Mouse (Mus musculus): ENCODE measurements around the gene Fam169a. TPM values are rescaled to one million over a fixed set of nuclear protein-coding genes. Genes with fewer than 3 reads are reported as not detected.
"Not testable (repeated sequence)": the region's sequence is repeated elsewhere in the genome, so short reads cannot be mapped to it uniquely, and the experiment has no call there.

Gene Fam169a
- total and polyA plus RNA-seq, 2 experiments from 2014 or later, result 2.0 to 2.3 TPM

GRCm38 (mm10) chr13:97095726-97096125 lies 28.6 kb downstream of the Fam169a start:
- Histone ChIP-seq H3K4me3 (ENCODE audit: low read depth, low read length) (no peak overlapping the region), H3K36me3 (replicated peaks; ENCODE audit: control insufficient read depth, insufficient read depth, low read length) (no peaks in the 10 kb centered on the region), H3K27ac (ENCODE audit: low read depth) (no peak overlapping the region), H3K9me3 (replicated peaks; ENCODE audit: control insufficient read depth, low read length) (no peaks in the 10 kb centered on the region), H3K4me1 (ENCODE audit: control insufficient read depth, insufficient read depth) (no peaks in the 10 kb centered on the region), H3K9ac (replicated peaks; ENCODE audit: low read depth, low read length) (no peak overlapping the region), H3K27me3 (ENCODE audit: control insufficient read depth, insufficient read depth, low read length) (no peaks in the 10 kb centered on the region), H3K4me2 (ENCODE audit: low read depth, low read length) (no peak overlapping the region)
- ATAC-seq (ENCODE audit: insufficient read depth, low read depth), result no peak
- TF ChIP-seq CTCF (IDR thresholded peaks at IDR 0.05; ENCODE audit: low read depth), result peak; percentile 17; the same call in 1 of the 2 replicates
- TF ChIP-seq EP300 (IDR thresholded peaks at IDR 0.05; ENCODE audit: low read depth), result no peak
- 45% methylated on average over 4 of the region's 4 CpGs for WGBS
- no peak for DNase-seq (ENCODE audit: low spot score)

- no peaks in the 10 kb centered on the region for H3K4me1 ChIP-seq (ENCODE audit: control insufficient read depth, insufficient read depth)
- H3K27ac ChIP-seq (ENCODE audit: low read depth), result no peak within 1 kb of the TSS
- no peaks in the 10 kb centered on the region for H3K27me3 ChIP-seq (ENCODE audit: control insufficient read depth, insufficient read depth, low read length)
- DNase-seq (ENCODE audit: low spot score), result peak; percentile 58
- H3K9ac ChIP-seq (replicated peaks; ENCODE audit: low read depth, low read length), result no peak within 1 kb of the TSS
- WGBS, result 67% methylated on average over 18 of the region's 22 CpGs
- no peak within 1 kb of the TSS for H3K4me2 ChIP-seq (ENCODE audit: low read depth, low read length)
- 0 out of 2 replicates have a peak, but pooled peaks have one; percentile 27 for ATAC-seq (ENCODE audit: insufficient read depth, low read depth)
- no peaks in the 10 kb centered on the region for H3K9me3 ChIP-seq (replicated peaks; ENCODE audit: control insufficient read depth, low read length)
- no peaks in the 10 kb centered on the region for H3K36me3 ChIP-seq (replicated peaks; ENCODE audit: control insufficient read depth, insufficient read depth, low read length)
- no peak within 1 kb of the TSS for H3K4me3 ChIP-seq (ENCODE audit: low read depth, low read length)
- TF ChIP-seq CTCF (IDR thresholded peaks at IDR 0.05; ENCODE audit: low read depth) (peak; percentile 90), EP300 (IDR thresholded peaks at IDR 0.05; ENCODE audit: low read depth) (no peak)
Observed at GRCm38 (mm10) chr13:97099187-97099852, 32.2 kb downstream of the Fam169a start, which contains the start of gene Gm6169. Gene Gm6169 (minus strand): TSS chr13:97099237.

- H3K4me3 ChIP-seq (ENCODE audit: low read depth, low read length), result no peak overlapping the region
- no peaks in the 10 kb centered on the region for H3K9me3 ChIP-seq (replicated peaks; ENCODE audit: control insufficient read depth, low read length)
- no peak overlapping the region for H3K4me2 ChIP-seq (ENCODE audit: low read depth, low read length)
- no peak for ATAC-seq (ENCODE audit: insufficient read depth, low read depth)
- 70% methylated on average over 7 of the region's 7 CpGs for WGBS
- no peak overlapping the region for H3K9ac ChIP-seq (replicated peaks; ENCODE audit: low read depth, low read length)
- TF ChIP-seq EP300 (IDR thresholded peaks at IDR 0.05; ENCODE audit: low read depth) (no peak), CTCF (IDR thresholded peaks at IDR 0.05; ENCODE audit: low read depth) (no peak)
- no peaks in the 10 kb centered on the region for H3K4me1 ChIP-seq (ENCODE audit: control insufficient read depth, insufficient read depth)
- H3K27ac ChIP-seq (ENCODE audit: low read depth), result no peak overlapping the region
- DNase-seq (ENCODE audit: low spot score), result no peak
- H3K36me3 ChIP-seq (replicated peaks; ENCODE audit: control insufficient read depth, insufficient read depth, low read length), result no peaks in the 10 kb centered on the region
- H3K27me3 ChIP-seq (ENCODE audit: control insufficient read depth, insufficient read depth, low read length), result no peaks in the 10 kb centered on the region
Observed at GRCm38 (mm10) chr13:97104996-97105395, 37.9 kb downstream of the Fam169a start.

GRCm38 (mm10) chr13:97107721-97108120 lies 40.6 kb downstream of the Fam169a start:
- not testable (repeated sequence) for H3K27ac ChIP-seq (ENCODE audit: low read depth); ATAC-seq (ENCODE audit: insufficient read depth, low read depth); H3K36me3 ChIP-seq (replicated peaks; ENCODE audit: control insufficient read depth, insufficient read depth, low read length); DNase-seq (ENCODE audit: low spot score); H3K4me3 ChIP-seq (ENCODE audit: low read depth, low read length); H3K27me3 ChIP-seq (ENCODE audit: control insufficient read depth, insufficient read depth, low read length); H3K4me1 ChIP-seq (ENCODE audit: control insufficient read depth, insufficient read depth); H3K9me3 ChIP-seq (replicated peaks; ENCODE audit: control insufficient read depth, low read length); H3K9ac ChIP-seq (replicated peaks; ENCODE audit: low read depth, low read length); H3K4me2 ChIP-seq (ENCODE audit: low read depth, low read length)
- 90% methylated on average over 4 of the region's 4 CpGs for WGBS

GRCm38 (mm10) chr13:97109046-97109445 lies 42.0 kb downstream of the Fam169a start:
- H3K27ac ChIP-seq (ENCODE audit: low read depth), result no peak overlapping the region
- H3K27me3 ChIP-seq (ENCODE audit: control insufficient read depth, insufficient read depth, low read length), result no peaks in the 10 kb centered on the region
- H3K4me3 ChIP-seq (ENCODE audit: low read depth, low read length), result no peak overlapping the region
- no peak for TF ChIP-seq CTCF (IDR thresholded peaks at IDR 0.05; ENCODE audit: low read depth)
- no peak for TF ChIP-seq EP300 (IDR thresholded peaks at IDR 0.05; ENCODE audit: low read depth)
- H3K9me3 ChIP-seq (replicated peaks; ENCODE audit: control insufficient read depth, low read length), result no peaks in the 10 kb centered on the region
- H3K36me3 ChIP-seq (replicated peaks; ENCODE audit: control insufficient read depth, insufficient read depth, low read length), result no peaks in the 10 kb centered on the region
- H3K4me2 ChIP-seq (ENCODE audit: low read depth, low read length), result no peak overlapping the region
- H3K9ac ChIP-seq (replicated peaks; ENCODE audit: low read depth, low read length), result no peak overlapping the region
- 83% methylated on average over 4 of the region's 4 CpGs for WGBS
- no peak for ATAC-seq (ENCODE audit: insufficient read depth, low read depth)
- H3K4me1 ChIP-seq (ENCODE audit: control insufficient read depth, insufficient read depth), result no peaks in the 10 kb centered on the region
- no peak for DNase-seq (ENCODE audit: low spot score)

GRCm38 (mm10) chr13:97121341-97121740 lies 54.3 kb downstream of the Fam169a start:
- Histone ChIP-seq H3K36me3 (replicated peaks; ENCODE audit: control insufficient read depth, insufficient read depth, low read length) (no peaks in the 10 kb centered on the region), H3K9ac (replicated peaks; ENCODE audit: low read depth, low read length) (no peak overlapping the region), H3K27me3 (ENCODE audit: control insufficient read depth, insufficient read depth, low read length) (no peaks in the 10 kb centered on the region), H3K4me1 (ENCODE audit: control insufficient read depth, insufficient read depth) (no peaks in the 10 kb centered on the region), H3K9me3 (replicated peaks; ENCODE audit: control insufficient read depth, low read length) (no peaks in the 10 kb centered on the region), H3K4me3 (ENCODE audit: low read depth, low read length) (no peak overlapping the region), H3K4me2 (ENCODE audit: low read depth, low read length) (no peak overlapping the region), H3K27ac (ENCODE audit: low read depth) (no peak overlapping the region)
- DNase-seq (ENCODE audit: low spot score), result no peak
- 66% methylated on average over 3 of the region's 3 CpGs for WGBS
- ATAC-seq (ENCODE audit: insufficient read depth, low read depth), result no peak
- TF ChIP-seq CTCF (IDR thresholded peaks at IDR 0.05; ENCODE audit: low read depth) (no peak), EP300 (IDR thresholded peaks at IDR 0.05; ENCODE audit: low read depth) (no peak)

GRCm38 (mm10) chr13:97129654-97130053 lies 62.6 kb downstream of the Fam169a start:
- H3K27me3 ChIP-seq (ENCODE audit: control insufficient read depth, insufficient read depth, low read length); H3K4me3 ChIP-seq (ENCODE audit: low read depth, low read length); H3K9me3 ChIP-seq (replicated peaks; ENCODE audit: control insufficient read depth, low read length); H3K4me1 ChIP-seq (ENCODE audit: control insufficient read depth, insufficient read depth); DNase-seq (ENCODE audit: low spot score); H3K9ac ChIP-seq (replicated peaks; ENCODE audit: low read depth, low read length); H3K27ac ChIP-seq (ENCODE audit: low read depth); ATAC-seq (ENCODE audit: insufficient read depth, low read depth); H3K4me2 ChIP-seq (ENCODE audit: low read depth, low read length): not testable (repeated sequence)
- peaks cover 30% of the 10 kb centered on the region for H3K36me3 ChIP-seq (replicated peaks; ENCODE audit: control insufficient read depth, insufficient read depth, low read length)
- WGBS, result 81% methylated on average over 2 of the region's 4 CpGs

- H3K9me3 ChIP-seq (replicated peaks; ENCODE audit: control insufficient read depth, low read length); H3K4me3 ChIP-seq (ENCODE audit: low read depth, low read length); H3K9ac ChIP-seq (replicated peaks; ENCODE audit: low read depth, low read length); H3K4me1 ChIP-seq (ENCODE audit: control insufficient read depth, insufficient read depth); H3K27me3 ChIP-seq (ENCODE audit: control insufficient read depth, insufficient read depth, low read length); H3K4me2 ChIP-seq (ENCODE audit: low read depth, low read length); DNase-seq (ENCODE audit: low spot score); H3K27ac ChIP-seq (ENCODE audit: low read depth): not testable (repeated sequence)
- H3K36me3 ChIP-seq (replicated peaks; ENCODE audit: control insufficient read depth, insufficient read depth, low read length), result peaks cover 33% of the 10 kb centered on the region
- WGBS, result no CpG with 5 or more reads among the region's 2 CpGs
- peak; percentile 77 for ATAC-seq (ENCODE audit: insufficient read depth, low read depth)
Observed at GRCm38 (mm10) chr13:97130413-97130812, 63.3 kb downstream of the Fam169a start.
